Mouse (Mus musculus): ENCODE data around the gene Elovl7. TPM values are rescaled to one million over a fixed set of nuclear protein-coding genes. Genes with fewer than 3 reads are reported as not detected.

The Elovl7 gene
- total RNA-seq, 2 experiments from 2014 or later, result 3.9 to 6.9 TPM

- peak; percentile 17; the same call in 1 of the 2 replicates for ATAC-seq (ENCODE audit: poor library complexity, severe bottlenecking)
These were observed 86.2 kb downstream of the Elovl7 start for GRCm38 (mm10) chr13:108300346-108300950.

- ATAC-seq (ENCODE audit: poor library complexity, severe bottlenecking), result no peak
These were observed 87.2 kb downstream of the Elovl7 start for GRCm38 (mm10) chr13:108301411-108301810.

- ATAC-seq (ENCODE audit: poor library complexity, severe bottlenecking), result peak; percentile 25
These were observed 88.9 kb downstream of the Elovl7 start for GRCm38 (mm10) chr13:108302957-108303675.

GRCm38 (mm10) chr13:108303841-108304240 lies 89.6 kb downstream of the Elovl7 start:
- ATAC-seq (ENCODE audit: poor library complexity, severe bottlenecking), result peak; percentile 39; the same call in 1 of the 2 replicates

- 0 out of 2 replicates have a peak, but pooled peaks have one; percentile 16 for ATAC-seq (ENCODE audit: poor library complexity, severe bottlenecking)
These were observed 90.5 kb downstream of the Elovl7 start for GRCm38 (mm10) chr13:108304680-108305079.

GRCm38 (mm10) chr13:108315702-108316486 lies 101.7 kb downstream of the Elovl7 start, which contains the start of gene Depdc1b:
TSS of gene Depdc1b (plus strand) at chr13:108316332.
- peak; percentile 88 for ATAC-seq (ENCODE audit: poor library complexity, severe bottlenecking)

GRCm38 (mm10) chr13:108316487-108316903 lies 102.3 kb downstream of the Elovl7 start:
- peak; percentile 49 for ATAC-seq (ENCODE audit: poor library complexity, severe bottlenecking)

GRCm38 (mm10) chr13:108317414-108317813 lies 103.2 kb downstream of the Elovl7 start:
- no peak for ATAC-seq (ENCODE audit: poor library complexity, severe bottlenecking)

- no peak for ATAC-seq (ENCODE audit: poor library complexity, severe bottlenecking)
These were observed 104.8 kb downstream of the Elovl7 start for GRCm38 (mm10) chr13:108319028-108319427.

- no peak for ATAC-seq (ENCODE audit: poor library complexity, severe bottlenecking)
These were observed 106.0 kb downstream of the Elovl7 start for GRCm38 (mm10) chr13:108320216-108320615.

- ATAC-seq (ENCODE audit: poor library complexity, severe bottlenecking), result no peak
These were observed 108.3 kb downstream of the Elovl7 start for GRCm38 (mm10) chr13:108322466-108322865.

GRCm38 (mm10) chr13:108323317-108323716 lies 109.1 kb downstream of the Elovl7 start:
- ATAC-seq (ENCODE audit: poor library complexity, severe bottlenecking), result peak; percentile 77

GRCm38 (mm10) chr13:108323866-108324829 lies 109.9 kb downstream of the Elovl7 start:
- ATAC-seq (ENCODE audit: poor library complexity, severe bottlenecking), result no peak

GRCm38 (mm10) chr13:108325871-108326270 lies 111.7 kb downstream of the Elovl7 start:
- ATAC-seq (ENCODE audit: poor library complexity, severe bottlenecking), result no peak

- no peak for ATAC-seq (ENCODE audit: poor library complexity, severe bottlenecking)
These were observed 112.1 kb downstream of the Elovl7 start for GRCm38 (mm10) chr13:108326351-108326750.

GRCm38 (mm10) chr13:108327047-108327446 lies 112.8 kb downstream of the Elovl7 start:
- ATAC-seq (ENCODE audit: poor library complexity, severe bottlenecking), result no peak

- ATAC-seq (ENCODE audit: poor library complexity, severe bottlenecking), result no peak
These were observed 114.4 kb downstream of the Elovl7 start for GRCm38 (mm10) chr13:108328406-108329180.

- ATAC-seq (ENCODE audit: poor library complexity, severe bottlenecking), result peak; percentile 84
These were observed 115.5 kb downstream of the Elovl7 start for GRCm38 (mm10) chr13:108329693-108330092.
